12 mouse cellular contexts compared by ENCODE assay signal in the genomic region with DNA sequence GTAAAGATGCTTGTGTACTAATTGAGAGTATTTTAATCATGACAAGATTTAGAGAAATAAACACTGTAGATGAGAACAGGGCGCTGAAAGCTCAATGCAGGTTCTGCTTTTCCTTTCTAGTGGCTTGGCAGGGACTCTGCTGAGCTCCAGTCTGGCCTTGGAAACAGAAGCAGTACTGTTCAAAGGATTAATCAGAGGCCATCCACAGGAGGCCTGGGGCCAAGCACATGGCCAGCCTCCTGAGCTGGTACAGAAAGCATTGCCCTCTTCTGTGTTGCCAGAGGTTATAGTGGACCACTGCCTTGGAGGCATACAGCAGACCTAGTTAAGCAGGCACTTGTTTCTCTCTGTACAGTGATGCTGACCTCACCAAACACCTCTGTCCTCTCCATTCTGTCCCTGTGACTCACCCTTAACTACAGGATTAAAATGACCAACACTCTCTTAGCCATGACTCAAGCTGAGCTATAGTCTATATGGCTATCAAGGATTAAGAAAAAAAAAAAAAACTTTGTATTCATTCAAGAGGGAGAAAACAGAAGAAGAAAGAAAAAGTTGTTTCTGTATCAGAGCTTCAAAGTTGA.
DNase-seq lines count a peak whose midpoint lies in the region; ATAC-seq and TF ChIP-seq lines count a peak whose summit lies in the region.
"Had no signal": no experiment of that assay in that cellular context is flagged by ENCODE, and none has a peak within 500 bp of the region (broad histone marks: within the 10 kb centered on the region; RNA-seq: fewer than 3 reads in every experiment).

No protein-coding gene starts in this region.

- H3K9ac ChIP-seq in midbrain, embryonic 15.5 days, result no peak overlapping the region
- H3K9ac ChIP-seq in intestine, postnatal 0 days (ENCODE audit: low read depth, low read length), result no peak overlapping the region
- H3K9ac ChIP-seq: limb, embryonic 13.5 days had no signal

- H3K4me3 ChIP-seq in embryonic facial prominence, embryonic 10.5 days, result no peak overlapping the region
- no peak overlapping the region for H3K4me3 ChIP-seq in midbrain, embryonic 15.5 days
- no peak overlapping the region for H3K4me3 ChIP-seq in intestine, postnatal 0 days (ENCODE audit: low read depth, low read length)
- H3K4me3 ChIP-seq: limb, embryonic 13.5 days had no signal

- H3K4me2 ChIP-seq in midbrain, embryonic 15.5 days, result no peak overlapping the region
- no peak overlapping the region for H3K4me2 ChIP-seq in intestine, postnatal 0 days (replicated peaks; ENCODE audit: low read depth)
- H3K4me2 ChIP-seq: limb, embryonic 13.5 days had no signal

- WGBS in embryonic facial prominence, embryonic 10.5 days, result 51% methylated on average over 1 of the region's 1 CpGs
- 39% methylated on average over 1 of the region's 1 CpGs for WGBS in midbrain, embryonic 15.5 days
- WGBS in intestine, postnatal 0 days, result 56% methylated on average over 1 of the region's 1 CpGs

- H3K9me3 ChIP-seq in embryonic facial prominence, embryonic 10.5 days, result no peaks in the 10 kb centered on the region
- no peaks in the 10 kb centered on the region for H3K9me3 ChIP-seq in midbrain, embryonic 15.5 days
- no peaks in the 10 kb centered on the region for H3K9me3 ChIP-seq in intestine, postnatal 0 days (ENCODE audit: control insufficient read depth)
- H3K9me3 ChIP-seq: limb, embryonic 13.5 days had no signal

- TF ChIP-seq CTCF in intestine, postnatal 0 days (IDR thresholded peaks at IDR 0.05; ENCODE audit: low read depth), result no peak

- peak; percentile 27 for DNase-seq in embryo, embryonic 10 days (ENCODE audit: low spot score)
- no peak for DNase-seq in embryo, embryonic 9.5 days (ENCODE audit: extremely low spot score)
- DNase-seq in embryonic facial prominence, embryonic 10.5 days (ENCODE audit: low spot score), result peak; percentile 17
- no peak for DNase-seq in heart, adult 8-10 months (ENCODE audit: low spot score)
- no peak for DNase-seq in cerebellum, adult 8-10 months
- DNase-seq: cerebellum, postnatal 36 days had no signal

- ATAC-seq in hematopoietic stem cell, adult 5-6 weeks (replicated peaks in 1 of 2; ENCODE audit: insufficient read depth in 1 of 2, low FRiP score in 2 of 2, low TSS enrichment in 1 of 2, low read depth in 1 of 2, poor library complexity in 2 of 2, severe bottlenecking in 2 of 2), result peak; percentile 48 to 67; a peak in 3 of 4 replicates
- peak; percentile 58 for ATAC-seq in midbrain, embryonic 15.5 days (replicated peaks)
- no peak for ATAC-seq in intestine, postnatal 0 days
- ATAC-seq: CD4-positive, CD25-positive, alpha-beta regulatory T cell, adult 4 months had no signal

- no peak overlapping the region for H3K27ac ChIP-seq in embryonic facial prominence, embryonic 10.5 days (replicated peaks)
- no peak overlapping the region for H3K27ac ChIP-seq in midbrain, embryonic 15.5 days
- no peak overlapping the region for H3K27ac ChIP-seq in intestine, postnatal 0 days (ENCODE audit: low read depth, low read length)
- H3K27ac ChIP-seq: limb, embryonic 13.5 days; stomach, postnatal 0 days had no signal

- H3K4me1 ChIP-seq in embryonic facial prominence, embryonic 10.5 days, result peaks cover 8% of the 10 kb centered on the region
- no peaks in the 10 kb centered on the region for H3K4me1 ChIP-seq in midbrain, embryonic 15.5 days
- no peaks in the 10 kb centered on the region for H3K4me1 ChIP-seq in intestine, postnatal 0 days (replicated peaks; ENCODE audit: control insufficient read depth, insufficient read depth, low read length)
- H3K4me1 ChIP-seq: limb, embryonic 13.5 days had no signal

- no peaks in the 10 kb centered on the region for H3K27me3 ChIP-seq in embryonic facial prominence, embryonic 10.5 days (replicated peaks; ENCODE audit: low read depth, poor library complexity, severe bottlenecking)
- H3K27me3 ChIP-seq in midbrain, embryonic 15.5 days (replicated peaks), result no peaks in the 10 kb centered on the region
- no peaks in the 10 kb centered on the region for H3K27me3 ChIP-seq in intestine, postnatal 0 days (replicated peaks; ENCODE audit: control insufficient read depth, insufficient read depth, low read length)
- H3K27me3 ChIP-seq: limb, embryonic 13.5 days had no signal

- H3K36me3 ChIP-seq in embryonic facial prominence, embryonic 10.5 days (replicated peaks), result no peaks in the 10 kb centered on the region
- H3K36me3 ChIP-seq in midbrain, embryonic 15.5 days (replicated peaks), result no peaks in the 10 kb centered on the region
- H3K36me3 ChIP-seq in intestine, postnatal 0 days (ENCODE audit: control insufficient read depth, insufficient read depth), result no peaks in the 10 kb centered on the region
- H3K36me3 ChIP-seq: limb, embryonic 13.5 days had no signal

Comparison
In these comparisons a context has a peak if more than half of its experiments do, and no peak if none do; other contexts are left out.
1. DNase-seq: peak in embryo, embryonic 10 days (single experiment) and embryonic facial prominence, embryonic 10.5 days (single experiment); none in embryo, embryonic 9.5 days (single experiment), heart, adult 8-10 months (single experiment) and cerebellum, adult 8-10 months (single experiment).